Mouse (Mus musculus): ENCODE measurements around the gene Ube2g1. TPM values are rescaled to one million over a fixed set of nuclear protein-coding genes. Genes with fewer than 3 reads are reported as not detected.
"Not testable (repeated sequence)": the region's sequence is repeated elsewhere in the genome, so short reads cannot be mapped to it uniquely, and the experiment has no call there.

The Ube2g1 gene
- polyA plus RNA-seq, 1 experiment from 2014 or later, result 57.3 TPM

DNA sequence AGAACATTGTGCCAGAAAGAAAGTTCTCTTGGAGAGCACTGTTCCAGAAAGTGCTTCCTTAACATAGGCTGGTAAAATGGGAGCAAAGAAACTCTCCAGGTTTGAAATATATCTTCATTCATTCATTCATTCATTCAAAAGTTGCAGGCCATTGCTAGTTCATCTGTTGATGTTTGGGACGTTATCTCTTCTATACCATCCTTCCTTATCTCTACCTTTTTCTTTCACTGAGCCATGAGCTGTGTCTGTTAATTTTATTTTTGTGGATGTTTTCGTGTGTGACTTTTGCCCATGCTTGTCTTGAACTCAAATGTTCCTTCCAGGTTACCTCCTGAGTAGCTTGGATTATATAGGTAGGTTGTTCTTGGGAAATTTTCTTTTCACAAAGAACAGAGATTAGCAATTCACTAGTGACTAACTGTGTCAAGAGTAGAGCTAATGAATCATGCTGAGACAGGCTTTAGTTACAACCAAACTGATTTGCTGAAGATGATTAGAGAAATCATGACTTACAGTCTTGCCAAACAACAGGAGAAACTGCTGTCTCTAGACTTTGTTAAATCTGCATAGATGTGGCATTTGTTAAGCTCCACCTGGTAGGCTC is 89.4 kb downstream of the Ube2g1 start:
- H3K9me3 ChIP-seq, result no peaks in the 10 kb centered on the region
- WGBS, result 77% methylated on average over 2 of the region's 2 CpGs
- no peaks in the 10 kb centered on the region for H3K27me3 ChIP-seq (replicated peaks)
- H3K27ac ChIP-seq (replicated peaks), result no peak overlapping the region
- no peak overlapping the region for H3K4me2 ChIP-seq
- no peak overlapping the region for H3K9ac ChIP-seq
- peaks cover 16% of the 10 kb centered on the region for H3K4me1 ChIP-seq
- ATAC-seq (ENCODE audit: extremely low read depth, insufficient number of reproducible peaks, low FRiP score, low TSS enrichment), result no peak
- peaks cover 27% of the 10 kb centered on the region for H3K36me3 ChIP-seq
- no peak overlapping the region for H3K4me3 ChIP-seq

DNA sequence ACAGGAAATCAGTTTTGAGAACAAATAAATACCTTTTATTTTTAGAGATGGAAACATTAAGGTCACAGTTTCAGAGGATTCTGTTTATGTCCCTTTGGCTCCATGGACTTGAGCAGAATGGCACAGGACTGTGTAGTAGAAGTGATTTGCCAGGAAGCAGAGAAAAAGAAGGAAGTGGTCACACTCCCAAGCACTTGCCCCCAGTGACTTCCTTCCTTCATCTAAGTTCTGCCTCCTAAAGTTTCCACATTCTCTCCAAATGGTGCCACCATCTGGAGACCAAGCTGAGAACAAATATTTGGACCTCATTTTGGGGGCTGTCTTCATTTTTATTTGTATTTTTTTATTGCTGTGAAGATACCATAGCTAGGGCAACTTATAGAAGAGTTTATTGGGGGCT is 90.2 kb downstream of the Ube2g1 start:
- no peak overlapping the region for H3K9ac ChIP-seq
- no peak overlapping the region for H3K4me3 ChIP-seq
- peaks cover 8% of the 10 kb centered on the region for H3K4me1 ChIP-seq
- H3K4me2 ChIP-seq, result no peak overlapping the region
- H3K27ac ChIP-seq (replicated peaks), result no peak overlapping the region
- H3K27me3 ChIP-seq (replicated peaks), result no peaks in the 10 kb centered on the region
- ATAC-seq (ENCODE audit: extremely low read depth, insufficient number of reproducible peaks, low FRiP score, low TSS enrichment), result no peak
- H3K36me3 ChIP-seq, result peaks cover 27% of the 10 kb centered on the region
- no peaks in the 10 kb centered on the region for H3K9me3 ChIP-seq

DNA sequence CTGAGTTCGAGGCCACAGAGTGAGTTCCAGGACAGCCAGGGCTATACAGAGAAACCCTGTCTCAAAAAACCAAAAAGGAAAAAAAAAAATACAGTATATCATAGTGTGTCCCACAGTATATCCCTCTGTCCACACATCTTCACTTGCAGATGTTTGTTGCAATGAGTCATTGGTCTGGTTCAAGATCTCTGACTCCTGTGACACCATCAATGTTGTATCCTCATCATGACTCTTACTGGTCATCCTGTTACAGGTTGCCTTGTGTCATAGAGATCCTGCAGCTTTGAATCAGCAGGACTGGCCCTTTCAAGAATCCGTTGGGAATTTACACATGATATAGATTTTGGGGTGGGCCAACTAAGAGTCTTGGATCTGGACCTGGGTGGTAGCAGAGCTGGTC is 98.0 kb downstream of the Ube2g1 start:
- not testable (repeated sequence) for ATAC-seq (ENCODE audit: extremely low read depth, insufficient number of reproducible peaks, low FRiP score, low TSS enrichment); H3K9me3 ChIP-seq; H3K4me1 ChIP-seq; H3K9ac ChIP-seq; H3K4me3 ChIP-seq; H3K4me2 ChIP-seq; H3K27ac ChIP-seq (replicated peaks); H3K27me3 ChIP-seq (replicated peaks)
- peaks cover 11% of the 10 kb centered on the region for H3K36me3 ChIP-seq
- 90% methylated on average over 2 of the region's 2 CpGs for WGBS

DNA sequence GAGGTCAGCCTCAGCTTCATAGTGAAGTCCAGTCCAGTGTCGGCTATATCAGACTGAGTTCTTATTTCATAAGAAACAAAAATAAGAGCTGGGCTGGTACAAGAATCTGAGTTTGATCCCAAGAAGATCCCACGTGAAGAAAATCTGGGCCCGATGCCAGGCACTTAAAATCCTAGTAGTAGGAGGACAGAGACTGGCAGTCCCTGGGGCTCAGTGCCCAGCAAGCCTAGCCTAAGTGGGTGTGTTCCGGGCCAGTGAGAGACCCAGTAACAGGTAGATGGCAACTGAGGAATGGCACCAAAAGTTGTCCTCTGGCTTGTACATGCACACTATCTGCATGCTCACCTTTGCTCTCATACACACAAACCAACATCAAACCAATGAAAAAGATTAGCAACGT is 105.6 kb downstream of the Ube2g1 start:
- peaks cover 37% of the 10 kb centered on the region for H3K36me3 ChIP-seq
- peaks cover 3% of the 10 kb centered on the region; the same call in 1 of the 2 replicates for H3K4me1 ChIP-seq
- no peak for ATAC-seq (ENCODE audit: extremely low read depth, insufficient number of reproducible peaks, low FRiP score, low TSS enrichment)
- H3K9me3 ChIP-seq, result no peaks in the 10 kb centered on the region
- H3K27me3 ChIP-seq (replicated peaks), result no peaks in the 10 kb centered on the region
- WGBS, result 80% methylated on average over 5 of the region's 5 CpGs
- no peak overlapping the region for H3K27ac ChIP-seq (replicated peaks)
- no peak overlapping the region for H3K4me2 ChIP-seq
- no peak overlapping the region for H3K9ac ChIP-seq
- H3K4me3 ChIP-seq, result no peak overlapping the region

DNA sequence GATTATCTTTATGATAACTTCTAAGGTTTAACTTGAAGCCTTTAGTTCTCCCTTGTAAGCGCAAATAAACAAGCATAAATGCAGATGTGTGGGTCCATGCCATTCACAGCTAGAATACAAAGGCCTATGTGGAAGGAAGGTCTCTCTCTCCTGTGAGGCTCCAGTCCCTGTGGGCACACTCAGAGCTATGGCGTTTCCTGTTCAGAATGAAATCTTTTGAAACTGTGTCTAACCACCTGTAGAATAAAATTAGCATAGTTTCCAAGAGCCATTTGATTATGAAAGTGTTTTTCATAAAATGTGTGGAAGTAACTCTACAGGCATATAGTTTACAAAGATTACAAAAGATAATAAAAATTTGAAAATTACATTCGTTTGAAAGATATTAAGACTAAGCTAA is 111.1 kb downstream of the Ube2g1 start:
- Histone ChIP-seq H3K9ac (no peak overlapping the region), H3K27me3 (replicated peaks) (no peaks in the 10 kb centered on the region), H3K36me3 (peaks cover 47% of the 10 kb centered on the region), H3K27ac (replicated peaks) (no peak overlapping the region), H3K4me3 (no peak overlapping the region), H3K9me3 (no peaks in the 10 kb centered on the region), H3K4me1 (no peaks in the 10 kb centered on the region), H3K4me2 (no peak overlapping the region)
- no peak for ATAC-seq (ENCODE audit: extremely low read depth, insufficient number of reproducible peaks, low FRiP score, low TSS enrichment)
- WGBS, result 89% methylated on average over 3 of the region's 3 CpGs

DNA sequence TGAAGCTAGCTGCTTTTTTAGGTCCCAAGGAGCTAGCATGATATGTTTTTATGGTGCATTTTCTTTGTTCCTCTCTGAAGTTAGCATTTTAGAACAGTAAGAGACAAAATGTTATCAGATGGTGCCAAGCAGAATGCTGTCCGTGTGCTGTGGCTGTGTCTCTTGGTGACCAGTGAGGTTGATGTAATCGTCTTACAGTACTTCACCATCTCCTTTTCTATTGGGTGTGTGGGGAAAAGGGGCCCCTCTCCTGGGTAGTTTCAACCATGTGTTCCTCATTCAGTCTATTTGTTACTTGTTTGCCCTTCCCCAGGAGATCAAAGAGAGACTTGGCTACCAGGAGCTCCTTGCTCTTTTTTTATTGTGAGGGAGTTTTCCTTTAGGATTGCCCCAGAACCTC is 116.1 kb downstream of the Ube2g1 start:
- peaks cover 39% of the 10 kb centered on the region for H3K36me3 ChIP-seq
- ATAC-seq (ENCODE audit: extremely low read depth, insufficient number of reproducible peaks, low FRiP score, low TSS enrichment), result no peak
- no peaks in the 10 kb centered on the region for H3K9me3 ChIP-seq
- H3K4me2 ChIP-seq, result no peak overlapping the region
- H3K27ac ChIP-seq (replicated peaks), result no peak overlapping the region
- H3K9ac ChIP-seq, result no peak overlapping the region
- no peaks in the 10 kb centered on the region for H3K27me3 ChIP-seq (replicated peaks)
- H3K4me3 ChIP-seq, result no peak overlapping the region
- WGBS, result 74% methylated on average over 2 of the region's 2 CpGs
- no peaks in the 10 kb centered on the region for H3K4me1 ChIP-seq

DNA sequence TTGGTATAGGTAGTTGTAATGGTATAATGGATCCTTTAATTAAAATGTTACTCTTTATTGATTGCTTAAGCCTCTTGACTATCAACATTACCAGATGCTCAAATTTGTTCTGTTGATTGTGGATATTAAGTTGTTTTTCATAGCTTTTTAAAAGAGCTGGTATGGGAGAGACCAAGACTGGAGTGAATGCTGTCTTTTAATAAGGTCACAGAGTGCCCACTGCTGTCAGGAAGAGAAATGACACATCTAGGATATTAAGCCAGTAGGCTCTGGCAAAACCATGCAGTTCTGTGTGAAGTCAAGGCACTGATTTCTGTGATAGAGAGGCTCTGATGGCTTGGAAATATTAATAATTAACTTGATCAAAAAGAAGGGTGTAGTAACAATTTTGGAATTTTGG is 116.8 kb downstream of the Ube2g1 start:
- no peak overlapping the region for H3K4me2 ChIP-seq
- H3K36me3 ChIP-seq, result peaks cover 43% of the 10 kb centered on the region
- H3K4me3 ChIP-seq, result no peak overlapping the region
- H3K9me3 ChIP-seq, result no peaks in the 10 kb centered on the region
- H3K27ac ChIP-seq (replicated peaks), result no peak overlapping the region
- no peak overlapping the region for H3K9ac ChIP-seq
- no peaks in the 10 kb centered on the region for H3K4me1 ChIP-seq
- H3K27me3 ChIP-seq (replicated peaks), result no peaks in the 10 kb centered on the region
- ATAC-seq (ENCODE audit: extremely low read depth, insufficient number of reproducible peaks, low FRiP score, low TSS enrichment), result no peak

DNA sequence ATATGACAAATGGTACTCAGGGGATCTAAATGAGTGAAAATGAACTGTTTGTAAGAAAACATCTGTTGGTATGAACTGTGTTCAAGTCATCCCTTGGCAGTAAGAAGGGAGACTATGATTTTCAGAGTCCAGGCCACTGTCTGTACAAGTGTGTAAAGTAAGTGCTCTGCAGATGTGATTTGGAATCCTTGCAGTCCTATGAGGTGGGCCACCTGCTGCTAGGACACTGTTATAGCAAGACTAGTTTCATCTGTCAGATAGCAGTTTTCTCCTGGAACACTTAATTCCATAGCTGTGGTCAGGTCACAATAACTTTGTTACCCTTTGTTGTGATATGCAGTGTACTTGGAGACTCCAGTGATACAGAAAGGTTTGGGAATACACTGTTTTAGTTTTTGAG is 118.9 kb downstream of the Ube2g1 start:
- Histone ChIP-seq H3K36me3 (peaks cover 60% of the 10 kb centered on the region), H3K4me1 (no peaks in the 10 kb centered on the region), H3K27me3 (replicated peaks) (no peaks in the 10 kb centered on the region), H3K9me3 (no peaks in the 10 kb centered on the region), H3K4me3 (no peak overlapping the region), H3K4me2 (no peak overlapping the region), H3K9ac (no peak overlapping the region), H3K27ac (replicated peaks) (no peak overlapping the region)
- no peak for ATAC-seq (ENCODE audit: extremely low read depth, insufficient number of reproducible peaks, low FRiP score, low TSS enrichment)

DNA sequence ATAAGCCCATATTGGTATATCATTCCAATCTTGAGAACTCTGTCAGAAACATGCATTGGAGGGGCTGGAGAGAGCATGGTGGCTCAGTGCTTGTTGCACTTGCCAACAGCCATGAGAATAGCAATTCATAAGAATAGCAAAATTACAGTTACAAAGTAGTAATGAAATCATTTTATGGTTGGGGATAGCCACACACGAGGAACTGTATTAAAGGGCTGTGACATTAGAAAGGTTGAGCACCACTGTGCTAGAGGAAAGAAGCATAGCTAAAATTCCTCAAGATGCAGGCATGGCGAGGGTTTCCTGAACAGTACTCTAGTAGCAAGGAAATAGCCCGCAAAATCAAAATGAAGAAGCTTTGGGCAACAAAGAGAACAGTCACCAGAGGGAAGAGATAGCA is 126.7 kb downstream of the Ube2g1 start:
- H3K36me3 ChIP-seq, result peaks cover 66% of the 10 kb centered on the region
- peaks cover 36% of the 10 kb centered on the region for H3K4me1 ChIP-seq
- H3K9ac ChIP-seq, result no peak overlapping the region
- 79% methylated on average over 3 of the region's 3 CpGs for WGBS
- ATAC-seq (ENCODE audit: extremely low read depth, insufficient number of reproducible peaks, low FRiP score, low TSS enrichment), result no peak
- H3K4me3 ChIP-seq, result no peak overlapping the region
- H3K27ac ChIP-seq (replicated peaks), result peak overlapping the region; percentile 44
- no peak overlapping the region for H3K4me2 ChIP-seq
- H3K27me3 ChIP-seq (replicated peaks), result no peaks in the 10 kb centered on the region
- no peaks in the 10 kb centered on the region for H3K9me3 ChIP-seq

DNA sequence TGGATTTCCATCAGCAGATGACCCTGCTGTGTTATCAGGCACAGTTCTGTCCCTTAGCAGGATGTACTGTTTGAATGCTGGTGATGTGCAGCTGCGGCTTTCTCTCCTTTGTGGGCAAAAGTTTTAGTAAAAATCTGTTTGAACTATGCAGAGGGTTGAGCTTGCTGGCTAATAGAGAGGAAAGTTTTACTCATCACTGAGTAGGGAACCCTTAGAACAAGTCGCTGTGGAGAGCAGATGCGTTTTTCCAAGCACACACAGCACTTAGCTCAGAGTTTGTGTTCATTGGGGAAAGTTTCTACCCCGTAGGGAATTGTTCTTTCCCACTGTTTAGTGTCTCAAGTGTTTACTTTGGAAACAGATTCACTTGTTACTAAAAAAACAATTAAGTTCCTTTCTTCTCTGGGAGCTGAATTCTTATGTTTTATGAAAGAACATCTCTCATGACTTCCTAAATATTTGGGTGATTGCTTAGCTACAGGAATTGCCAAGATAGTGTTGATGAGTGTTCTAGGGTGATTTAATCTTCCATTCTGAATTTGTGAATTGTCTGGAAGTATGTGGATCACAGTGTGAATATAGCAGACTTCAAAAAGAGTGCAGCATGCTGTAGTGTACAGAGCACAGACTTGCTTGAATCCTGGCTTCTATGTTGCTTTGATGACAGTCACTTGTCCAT is 127.9 kb downstream of the Ube2g1 start:
- Histone ChIP-seq H3K4me3 (no peak overlapping the region), H3K9me3 (no peaks in the 10 kb centered on the region)
- ATAC-seq (ENCODE audit: extremely low read depth, insufficient number of reproducible peaks, low FRiP score, low TSS enrichment), result no peak

DNA sequence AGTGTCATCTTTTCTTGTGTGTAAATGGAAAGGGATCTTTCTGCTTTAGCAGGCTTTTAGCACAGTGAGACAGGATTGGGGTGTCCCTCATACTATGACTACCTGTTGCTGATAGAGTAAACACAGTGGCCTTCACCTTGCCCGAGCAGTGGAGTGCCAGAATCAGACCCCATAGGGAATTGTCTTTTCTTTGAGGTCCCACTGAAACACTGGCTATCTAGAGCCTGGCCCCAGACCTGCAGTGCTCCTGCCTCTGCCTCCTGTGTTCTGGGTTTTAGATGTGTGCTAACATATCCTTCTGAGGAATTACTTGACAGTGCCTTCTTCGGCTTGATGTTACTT is 128.4 kb downstream of the Ube2g1 start:
- 75% methylated on average over 2 of the region's 2 CpGs for WGBS
- no peak overlapping the region for H3K4me3 ChIP-seq
- no peaks in the 10 kb centered on the region for H3K9me3 ChIP-seq
- H3K27ac ChIP-seq (replicated peaks), result peak overlapping the region; percentile 81
- peaks cover 36% of the 10 kb centered on the region for H3K4me1 ChIP-seq
- peaks cover 62% of the 10 kb centered on the region for H3K36me3 ChIP-seq
- no peaks in the 10 kb centered on the region for H3K27me3 ChIP-seq (replicated peaks)
- no peak overlapping the region for H3K9ac ChIP-seq
- H3K4me2 ChIP-seq, result no peak overlapping the region
- ATAC-seq (ENCODE audit: extremely low read depth, insufficient number of reproducible peaks, low FRiP score, low TSS enrichment), result no peak

More for the DNA sequence above, 127.9 kb downstream of the Ube2g1 start:
- Histone ChIP-seq H3K9ac (no peak overlapping the region), H3K27ac (replicated peaks) (peak overlapping the region; percentile 81), H3K36me3 (peaks cover 64% of the 10 kb centered on the region), H3K27me3 (replicated peaks) (no peaks in the 10 kb centered on the region), H3K4me1 (peaks cover 36% of the 10 kb centered on the region), H3K4me2 (no peak overlapping the region)
- 61% methylated on average over 4 of the region's 4 CpGs for WGBS

Data from heart, embryonic 13.5 days (tissue).